Mouse (Mus musculus) MEL (cell line): Measurements from ENCODE around the gene Oat. TPM values are rescaled to one million over a fixed set of nuclear protein-coding genes. Genes with fewer than 3 reads are reported as not detected.

Experiments
- DNase-seq: peaks from one replicate; pipeline ENCODE4 v3.0.0; 2011; ENCODE audit warnings: low read depth, low spot score
- H3K27ac ChIP-seq: 2 replicates; pipeline ENCODE4 v1.5.1; 2012; ENCODE audit warnings: low read depth, mild to moderate bottlenecking, control low read depth, low read length, moderate library complexity; ENCODE audit not compliant: control insufficient read depth
- H3K27me3 ChIP-seq, 2 experiments: fragments of 150-350 bp in 1 of 2; sonication (generic) in 1 of 2; 2 replicates each; pipeline ENCODE4 v1.6.1; 2012; ENCODE audit warnings: low read length in 2 of 2, mild to moderate bottlenecking in 2 of 2, improper control_type of control experiment in 1 of 2, moderate library complexity in 1 of 2; ENCODE audit not compliant: insufficient read depth in 2 of 2, control insufficient read depth in 1 of 2
- H3K36me3 ChIP-seq, 2 experiments: 2 replicates each; pipeline ENCODE4 v1.6.1; 2012 to 2014; ENCODE audit warnings: low read length in 2 of 2, improper control_type of control experiment in 1 of 2, inconsistent platforms in 1 of 2, mild to moderate bottlenecking in 1 of 2; ENCODE audit not compliant: insufficient read depth in 2 of 2, control insufficient read depth in 1 of 2
- H3K4me1 ChIP-seq, 2 experiments: fragments of 150-350 bp in 1 of 2; sonication (generic) in 1 of 2; 2 replicates each; pipeline ENCODE4 v1.6.1; 2012; ENCODE audit warnings: low read length in 2 of 2, improper control_type of control experiment in 1 of 2, mild to moderate bottlenecking in 1 of 2; ENCODE audit not compliant: insufficient read depth in 2 of 2, control insufficient read depth in 1 of 2
- H3K4me3 ChIP-seq, 2 experiments: fragments of 150-350 bp in 1 of 2; sonication (generic) in 1 of 2; 2 replicates each; pipeline ENCODE4 v1.5.1; 2012; ENCODE audit warnings: low read depth in 2 of 2, low read length in 2 of 2, mild to moderate bottlenecking in 2 of 2, moderate library complexity in 2 of 2, control low read depth in 1 of 2, improper control_type of control experiment in 1 of 2; ENCODE audit not compliant: control insufficient read depth in 1 of 2, insufficient read depth in 1 of 2
- H3K79me2 ChIP-seq: 2 replicates; pipeline ENCODE4 v1.6.1; 2012; ENCODE audit warnings: mild to moderate bottlenecking, low read length, moderate library complexity; ENCODE audit not compliant: control insufficient read depth, poor library complexity, insufficient read depth
- H3K9ac ChIP-seq: 2 replicates; pipeline ENCODE4 v1.6.1; 2012; ENCODE audit warnings: low read depth, mild to moderate bottlenecking, control low read depth, low read length, moderate library complexity; ENCODE audit not compliant: control insufficient read depth, poor library complexity, severe bottlenecking
- H3K9me3 ChIP-seq: fragments of 150-350 bp; sonication (generic); replicated peaks from 2 replicates; pipeline ENCODE4 v1.6.1; 2012; ENCODE audit warnings: mild to moderate bottlenecking, low read length, improper control_type of control experiment, moderate library complexity; ENCODE audit not compliant: insufficient read depth
- BHLHE40 ChIP-seq: IDR thresholded peaks from 2 replicates; pipeline ENCODE4 v1.6.1; 2012; ENCODE audit warnings: low read depth, mild to moderate bottlenecking, inconsistent platforms, low read length, improper control_type of control experiment, borderline replicate concordance
- CHD1 ChIP-seq: IDR thresholded peaks from 2 replicates; pipeline ENCODE4 v1.6.1; 2012; ENCODE audit warnings: low read depth, mild to moderate bottlenecking, inconsistent platforms, low read length, improper control_type of control experiment
- CHD2 ChIP-seq: IDR thresholded peaks from 2 replicates; pipeline ENCODE4 v1.6.1; 2011; ENCODE audit warnings: low read length, improper control_type of control experiment
- E2F4 ChIP-seq: IDR thresholded peaks from 2 replicates; pipeline ENCODE4 v1.6.1; 2011; ENCODE audit warnings: low read depth, low read length, improper control_type of control experiment, borderline replicate concordance
- ELF1 ChIP-seq: IDR thresholded peaks from 2 replicates; pipeline ENCODE4 v1.6.1; 2014; ENCODE audit warnings: low read depth, mild to moderate bottlenecking, inconsistent platforms, low read length, improper control_type of control experiment, moderate library complexity
- ETS1 ChIP-seq: IDR thresholded peaks from 2 replicates; pipeline ENCODE4 v1.6.1; 2012; ENCODE audit warnings: low read depth, mild to moderate bottlenecking, inconsistent platforms, low read length, improper control_type of control experiment, moderate library complexity
- GATA1 ChIP-seq: IDR thresholded peaks from 2 replicates; pipeline ENCODE4 v1.6.1; 2011; ENCODE audit warnings: low read depth, low read length, improper control_type of control experiment
- HCFC1 ChIP-seq: IDR thresholded peaks from 2 replicates; pipeline ENCODE4 v1.6.1; 2012; ENCODE audit warnings: low read depth, mild to moderate bottlenecking, inconsistent platforms, low read length, improper control_type of control experiment, moderate library complexity
- KAT2A ChIP-seq: conservative IDR thresholded peaks from 2 replicates; pipeline ENCODE4 v1.6.1; 2012; ENCODE audit warnings: low read depth, low read length, improper control_type of control experiment, inconsistent platforms
- MAX ChIP-seq: IDR thresholded peaks from 2 replicates; pipeline ENCODE4 v1.6.1; 2011; ENCODE audit warnings: low read length, improper control_type of control experiment
- MAZ ChIP-seq: IDR thresholded peaks from 2 replicates; pipeline ENCODE4 v1.6.1; 2012; ENCODE audit warnings: low read depth, mild to moderate bottlenecking, inconsistent platforms, low read length, improper control_type of control experiment
- MEF2A ChIP-seq: IDR thresholded peaks from 2 replicates; pipeline ENCODE4 v1.6.1; 2014; ENCODE audit warnings: low read depth, mild to moderate bottlenecking, inconsistent platforms, low read length, improper control_type of control experiment; ENCODE audit not compliant: poor library complexity, insufficient replicate concordance, severe bottlenecking; ENCODE audit errors: extremely low read depth
- MXI1 ChIP-seq: IDR thresholded peaks from 2 replicates; pipeline ENCODE4 v1.6.1; 2011; ENCODE audit warnings: mild to moderate bottlenecking, low read depth, low read length, improper control_type of control experiment
- MYC ChIP-seq: IDR thresholded peaks from 2 replicates; pipeline ENCODE4 v1.6.1; 2011; ENCODE audit warnings: low read depth, mild to moderate bottlenecking, low read length, improper control_type of control experiment, moderate library complexity
- NELFE ChIP-seq: IDR thresholded peaks from 2 replicates; pipeline ENCODE4 v1.6.1; 2011; ENCODE audit warnings: low read depth, low read length, improper control_type of control experiment
- POLR2AphosphoS2 ChIP-seq: IDR thresholded peaks from 2 replicates; pipeline ENCODE4 v1.6.1; 2011; ENCODE audit warnings: low read length, improper control_type of control experiment
- POLR2AphosphoS5 ChIP-seq: IDR thresholded peaks from 2 replicates; pipeline ENCODE4 v1.6.1; 2012; ENCODE audit warnings: low read depth, borderline replicate concordance, mild to moderate bottlenecking, inconsistent platforms, low read length, moderate library complexity, mixed read lengths
- RAD21 ChIP-seq: IDR thresholded peaks from 2 replicates; pipeline ENCODE4 v1.6.1; 2011; ENCODE audit warnings: mild to moderate bottlenecking, low read depth, low read length, improper control_type of control experiment
- RCOR1 ChIP-seq: IDR thresholded peaks from 2 replicates; pipeline ENCODE4 v1.6.1; 2012; ENCODE audit warnings: low read depth, mild to moderate bottlenecking, inconsistent platforms, low read length, improper control_type of control experiment
- SIN3A ChIP-seq: IDR thresholded peaks from 2 replicates; pipeline ENCODE4 v1.6.1; 2012; ENCODE audit warnings: low read length, improper control_type of control experiment, inconsistent platforms
- SMC3 ChIP-seq: IDR thresholded peaks from 2 replicates; pipeline ENCODE4 v1.6.1; 2011; ENCODE audit warnings: low read depth, low read length, improper control_type of control experiment
- TAL1 ChIP-seq: IDR thresholded peaks from 2 replicates; pipeline ENCODE4 v1.6.1; 2012; ENCODE audit warnings: mild to moderate bottlenecking, inconsistent platforms, low read length, moderate library complexity, mixed read lengths
- TBP ChIP-seq: IDR thresholded peaks from 2 replicates; pipeline ENCODE4 v1.8.0; 2011; ENCODE audit warnings: low read depth, low read length, improper control_type of control experiment
- TCF12 ChIP-seq: IDR thresholded peaks from 2 replicates; pipeline ENCODE4 v1.6.1; 2014; ENCODE audit warnings: low read depth, mild to moderate bottlenecking, inconsistent platforms, low read length, improper control_type of control experiment, moderate library complexity
- UBTF ChIP-seq: IDR thresholded peaks from 2 replicates; pipeline ENCODE4 v1.6.1; 2012; ENCODE audit warnings: low read depth, mild to moderate bottlenecking, inconsistent platforms, low read length, improper control_type of control experiment, moderate library complexity, borderline replicate concordance; ENCODE audit not compliant: insufficient read depth
- USF1 ChIP-seq: IDR thresholded peaks from 2 replicates; pipeline ENCODE4 v1.6.1; 2014; ENCODE audit warnings: low read depth, mild to moderate bottlenecking, inconsistent platforms, low read length, improper control_type of control experiment, moderate library complexity
- USF2 ChIP-seq, 2 experiments: IDR thresholded peaks; 2 replicates each; pipeline ENCODE4 v1.6.1; 2011 to 2012; ENCODE audit warnings: improper control_type of control experiment in 2 of 2, low read length in 2 of 2, borderline replicate concordance in 1 of 2, inconsistent platforms in 1 of 2, low read depth in 1 of 2, mild to moderate bottlenecking in 1 of 2; ENCODE audit not compliant: insufficient read depth in 1 of 2
- ZMIZ1 ChIP-seq: IDR thresholded peaks from 2 replicates; pipeline ENCODE4 v1.6.1; 2012; ENCODE audit warnings: low read depth, mild to moderate bottlenecking, inconsistent platforms, low read length, improper control_type of control experiment, moderate library complexity
- ZNF384 ChIP-seq: IDR thresholded peaks from 2 replicates; pipeline ENCODE4 v1.6.1; 2012; ENCODE audit warnings: low read depth, mild to moderate bottlenecking, inconsistent platforms, low read length, improper control_type of control experiment
- polyA plus RNA-seq, 2 experiments: library from polyadenylated mRNA; stranded (reverse) in 1 of 2; unstranded in 1 of 2; fragments of >175 nt in 1 of 2; fragments of >200 nt in 1 of 2; gene quantifications; 2 replicates each; pipeline versions ENCODE4 v1.2.1 to v1.2.4; 2012; ENCODE audit warnings: low replicate concordance in 2 of 2, low read depth in 1 of 2; ENCODE audit not compliant: insufficient read length in 2 of 2, insufficient read depth in 1 of 2, missing spikeins in 1 of 2
- total RNA-seq: library from RNA; depleted of rRNA; stranded (reverse); fragments of 300-350 nt; gene quantifications from 2 replicates; pipeline ENCODE4 v1.2.3, GENCODE M21; 2012

Oat gene
- total and polyA plus RNA-seq, 3 experiments, result 190 to 226 (median 209) TPM

DNA sequence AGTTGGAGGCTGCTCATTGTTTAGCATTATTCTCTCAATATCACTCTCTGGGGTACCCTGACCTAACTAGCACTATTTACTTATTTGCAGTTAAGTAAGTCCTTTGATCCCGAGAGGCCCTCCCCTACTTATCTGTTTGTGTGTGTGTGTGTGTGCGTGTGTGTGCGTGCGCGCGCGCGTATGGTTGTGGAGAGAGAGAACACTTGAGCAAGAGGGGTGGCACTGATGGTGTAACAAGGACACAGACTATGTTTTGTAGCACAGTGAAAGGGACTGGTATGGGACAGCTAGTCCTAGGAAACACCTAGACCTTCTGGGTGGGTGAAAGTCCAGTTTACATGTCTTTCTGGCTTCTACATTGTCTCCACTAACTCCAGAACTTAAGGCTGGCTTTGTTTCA, 35.3 kb upstream of the Oat start:
- no peak for TF ChIP-seq TCF12
- H3K4me1 ChIP-seq, result peaks cover 5 to 26% of the 10 kb centered on the region in 2 experiments
- no peaks in the 10 kb centered on the region for H3K27me3 ChIP-seq
- peaks cover 0 to 18% of the 10 kb centered on the region in 2 experiments; a peak in 2 of 4 replicates for H3K36me3 ChIP-seq
- no peaks in the 10 kb centered on the region for H3K9me3 ChIP-seq
- H3K9ac ChIP-seq, result no peak overlapping the region
- H3K79me2 ChIP-seq, result no peaks in the 10 kb centered on the region
- no peak overlapping the region; a peak in 1 of 4 replicates for H3K4me3 ChIP-seq
- H3K27ac ChIP-seq, result no peak overlapping the region
- peak; percentile 24 for DNase-seq

DNA sequence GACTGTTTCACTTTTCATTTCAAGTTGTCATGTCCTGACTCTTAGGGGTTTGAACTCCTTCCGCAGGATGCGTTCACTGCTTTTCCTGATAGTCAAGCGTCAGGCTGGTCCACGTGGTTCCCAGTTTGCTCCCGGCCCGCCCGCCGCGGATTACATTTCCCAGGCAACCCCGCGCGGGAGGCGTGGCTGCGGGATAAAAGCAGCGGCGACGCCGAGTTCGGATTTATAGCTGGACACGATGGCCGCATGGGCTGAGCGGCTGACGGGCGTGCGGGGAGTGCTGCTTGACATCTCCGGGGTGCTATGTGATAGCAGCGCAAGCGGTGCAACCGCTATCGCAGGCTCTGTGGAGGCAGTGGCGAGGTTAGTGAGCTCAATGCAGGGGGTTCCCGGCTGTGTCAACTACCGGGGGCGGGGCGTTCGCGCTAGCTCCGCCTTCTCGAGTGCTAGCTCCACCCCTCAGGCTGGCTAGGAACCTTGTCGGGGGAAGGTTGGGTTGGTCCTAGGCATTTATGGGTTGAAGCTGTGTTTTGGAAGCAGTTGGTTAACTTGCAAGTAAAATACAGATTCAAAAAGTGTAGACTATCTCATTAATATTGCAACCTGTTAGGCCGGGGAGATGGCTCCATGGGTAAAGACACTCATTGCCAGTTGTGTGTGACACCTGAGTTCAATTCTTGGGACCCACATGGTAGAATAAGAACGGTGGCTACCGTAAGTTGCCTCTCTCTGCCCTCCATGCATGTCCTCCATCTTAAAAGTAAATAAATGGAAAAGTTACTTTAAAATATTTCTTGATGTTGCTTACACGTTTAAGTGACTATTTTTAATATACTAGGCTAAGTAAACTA, 34.5 kb upstream of the Oat start, which contains the start of gene Lhpp:
Lhpp (plus strand) TSS at position 171 of the 851 bp plus-strand sequence.
- Histone ChIP-seq H3K9ac (peak within 1 kb of the TSS; percentile 68), H3K27ac (peak within 1 kb of the TSS; percentile 64), H3K79me2 (no peaks in the 10 kb centered on the region), H3K27me3 (no peaks in the 10 kb centered on the region), H3K4me3 (peak within 1 kb of the TSS; percentile 77 to 82), H3K36me3 (peaks cover 0 to 18% of the 10 kb centered on the region in 2 experiments; a peak in 2 of 4 replicates), H3K4me1 (peaks cover 5 to 26% of the 10 kb centered on the region in 2 experiments), H3K9me3 (no peaks in the 10 kb centered on the region)
- peak; percentile 93 for DNase-seq
- peak; percentile 99 for TF ChIP-seq MXI1
- TF ChIP-seq E2F4, result no peak
- no peak for TF ChIP-seq MEF2A
- TF ChIP-seq POLR2AphosphoS5, result no peak
- TF ChIP-seq NELFE, result peak; percentile 81
- TF ChIP-seq POLR2AphosphoS2, result peak; percentile 72
- TF ChIP-seq MAX, result peak; percentile 98
- peak; percentile 89 for TF ChIP-seq USF1
- no peak for TF ChIP-seq CHD2
- peak; percentile 44 for TF ChIP-seq ELF1
- TF ChIP-seq CHD1, result no peak
- TF ChIP-seq GATA1, result no peak
- peak; percentile 96 for TF ChIP-seq SIN3A
- 0 out of 2 replicates have a peak, but pooled peaks have one; percentile 14 for TF ChIP-seq RCOR1
- TF ChIP-seq TCF12, result no peak
- peak; percentile 75 for TF ChIP-seq HCFC1
- TF ChIP-seq USF2 (IDR thresholded peaks at IDR 0.05; ENCODE audit: borderline replicate concordance in 1 of 2, insufficient read depth in 1 of 2, low read depth in 1 of 2, low read length in 2 of 2), result no peak
- no peak for TF ChIP-seq SMC3
- TF ChIP-seq TBP, result peak; percentile 50; the same call in 1 of the 2 replicates
- no peak for TF ChIP-seq ZNF384
- peak; percentile 49; the same call in 1 of the 2 replicates for TF ChIP-seq ETS1
- TF ChIP-seq RAD21, result no peak
- no peak for TF ChIP-seq BHLHE40
- no peak; the same call in 1 of the 2 replicates for TF ChIP-seq KAT2A
- TF ChIP-seq ZMIZ1, result no peak; the same call in 1 of the 2 replicates
- TF ChIP-seq UBTF, result no peak
- TF ChIP-seq MAZ, result peak; percentile 60; the same call in 1 of the 2 replicates
- TF ChIP-seq TAL1, result no peak
- TF ChIP-seq MYC, result peak; percentile 95
